Mouse (Mus musculus) liver, embryonic 14.5 days (tissue): Measurements from ENCODE around the gene Jam3. TPM values are rescaled to one million over a fixed set of nuclear protein-coding genes. Genes with fewer than 3 reads are reported as not detected.
A peak's percentile ranks its signal among the peaks of the same experiment; 100 is the strongest.

Experiments used
- ATAC-seq: fragments of 200-750 bp; cut with Nextera tagmentation; 2 replicates; pipeline ENCODE4 v1.8.0; 2017; ENCODE audit warnings: moderate number of reproducible peaks, mild to moderate bottlenecking, moderate library complexity; ENCODE audit not compliant: insufficient read depth
- DNase-seq, 3 experiments: peaks; one replicate each; pipeline ENCODE4 v3.0.0-alpha.2; 2012 to 2013; ENCODE audit warnings: low read depth in 3 of 3, low spot score in 3 of 3
- H3K27ac ChIP-seq: fragments of 300-500 bp; sonication (generic); 2 replicates; pipeline ENCODE4 v1.5.1; 2014; ENCODE audit warnings: moderate library complexity, mild to moderate bottlenecking, control low read depth, inconsistent platforms
- H3K27me3 ChIP-seq: fragments of 300-500 bp; sonication (generic); 2 replicates; pipeline ENCODE4 v1.6.1; 2014; ENCODE audit warnings: mild to moderate bottlenecking, low read length, moderate library complexity; ENCODE audit not compliant: control insufficient read depth, insufficient read depth
- H3K36me3 ChIP-seq: fragments of 300-500 bp; sonication (generic); replicated peaks from 2 replicates; pipeline ENCODE4 v1.6.1; 2014; ENCODE audit warnings: low read depth; ENCODE audit not compliant: control insufficient read depth, insufficient read depth
- H3K4me1 ChIP-seq, 2 experiments: fragments of 200-500 bp in 1 of 2; fragments of 300-500 bp in 1 of 2; sonication (generic) in 1 of 2; replicated peaks; 2 replicates each; pipeline ENCODE4 v1.6.1; 2012 to 2014; ENCODE audit warnings: antibody characterized with exemption in 1 of 2, inconsistent platforms in 1 of 2, low read length in 1 of 2; ENCODE audit not compliant: control insufficient read depth in 2 of 2, insufficient read depth in 2 of 2
- H3K4me2 ChIP-seq: fragments of 300-500 bp; sonication (generic); 2 replicates; pipeline ENCODE4 v1.6.1; 2014; ENCODE audit warnings: low read depth, mild to moderate bottlenecking, control low read depth, moderate library complexity
- H3K4me3 ChIP-seq, 2 experiments: fragments of 200-500 bp in 1 of 2; fragments of 300-500 bp in 1 of 2; sonication (generic) in 1 of 2; 2 replicates each; pipeline ENCODE4 v1.5.1; 2012 to 2014; ENCODE audit warnings: low read depth in 2 of 2, low read length in 2 of 2, mild to moderate bottlenecking in 2 of 2, control low read depth in 1 of 2, inconsistent platforms in 1 of 2, moderate library complexity in 1 of 2; ENCODE audit not compliant: insufficient read depth in 1 of 2
- H3K9ac ChIP-seq: fragments of 300-500 bp; sonication (generic); replicated peaks from 2 replicates; pipeline ENCODE4 v1.6.1; 2014; ENCODE audit warnings: mild to moderate bottlenecking, control low read depth, moderate library complexity
- H3K9me3 ChIP-seq: fragments of 300-500 bp; sonication (generic); 2 replicates; pipeline ENCODE4 v1.6.1; 2016; ENCODE audit warnings: low read length, mixed read lengths; ENCODE audit not compliant: control insufficient read depth
- CTCF ChIP-seq: IDR thresholded peaks from 2 replicates; pipeline ENCODE4 v1.5.1; 2016; ENCODE audit warnings: antibody characterized with exemption, low read depth, control low read depth
- EP300 ChIP-seq: IDR thresholded peaks from 2 replicates; pipeline ENCODE4 v1.6.1; 2016; ENCODE audit warnings: antibody characterized with exemption, low read depth
- WGBS: fragments of 180-500 bp; shearing (Covaris S2); extraction: QIAGEN DNeasy Blood & Tissue Kit; methylation state at CpG from one replicate; pipeline ENCODE4 v1.1.7; 2014; ENCODE audit not compliant: insufficient replicate concordance; 5-methylcytosine and 5-hydroxymethylcytosine counted together
- polyA plus RNA-seq, 2 experiments: library from polyadenylated mRNA; depleted of rRNA in 1 of 2; stranded (reverse) in 1 of 2; unstranded in 1 of 2; fragments of >200 nt; fragmentation: Nextera tagmentation in 1 of 2; extraction: Ambion mirVana in 1 of 2; gene quantifications; 2 replicates each; pipeline versions ENCODE4 v1.2.1 to v1.2.3; 2012 to 2014

The Jam3 gene
- polyA plus RNA-seq, 2 experiments = 1.7 to 2.3 TPM

DNA sequence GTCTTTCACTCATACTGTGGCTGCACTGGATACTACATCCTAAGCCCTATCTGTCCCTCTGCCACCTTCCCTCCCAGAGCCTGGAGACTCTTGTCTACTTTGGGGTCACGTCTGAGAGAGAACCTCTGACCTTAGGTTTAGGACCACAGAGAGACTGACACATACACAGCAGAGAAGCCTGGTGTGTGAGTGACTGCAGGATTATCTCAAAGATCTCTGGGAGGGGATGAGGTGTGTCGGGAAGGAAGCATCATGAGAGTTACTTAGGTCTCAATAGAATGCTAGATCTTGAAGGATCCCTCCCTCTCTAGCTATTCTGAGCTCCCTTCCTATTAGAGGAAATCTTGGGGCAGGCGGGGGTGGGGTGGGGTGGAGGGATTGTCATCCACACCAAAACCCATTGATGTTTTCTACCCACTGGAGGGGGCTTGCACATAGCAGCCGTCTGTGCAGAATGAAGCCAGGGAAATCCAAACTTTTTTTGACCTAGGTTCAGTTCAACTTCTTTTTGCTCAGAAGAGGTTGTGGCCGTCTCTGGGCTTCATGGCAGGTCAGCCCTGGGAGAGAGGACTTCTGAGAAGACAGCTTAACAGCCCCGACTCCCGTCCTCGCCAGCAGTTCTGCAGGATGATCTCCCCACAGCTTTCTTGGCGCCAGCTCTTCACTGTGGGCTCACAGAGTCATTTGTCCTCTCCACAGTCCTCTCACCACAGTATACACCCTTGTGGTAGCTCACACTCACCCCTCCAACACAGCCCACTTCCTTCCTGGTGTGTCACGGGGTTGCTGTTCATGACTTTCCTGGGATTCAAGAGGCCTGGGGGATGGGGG lies 37.8 kb upstream of the Jam3 start:
- no peak overlapping the region for H3K27ac ChIP-seq
- H3K4me2 ChIP-seq = no peak overlapping the region
- no peak overlapping the region for H3K9ac ChIP-seq

DNA sequence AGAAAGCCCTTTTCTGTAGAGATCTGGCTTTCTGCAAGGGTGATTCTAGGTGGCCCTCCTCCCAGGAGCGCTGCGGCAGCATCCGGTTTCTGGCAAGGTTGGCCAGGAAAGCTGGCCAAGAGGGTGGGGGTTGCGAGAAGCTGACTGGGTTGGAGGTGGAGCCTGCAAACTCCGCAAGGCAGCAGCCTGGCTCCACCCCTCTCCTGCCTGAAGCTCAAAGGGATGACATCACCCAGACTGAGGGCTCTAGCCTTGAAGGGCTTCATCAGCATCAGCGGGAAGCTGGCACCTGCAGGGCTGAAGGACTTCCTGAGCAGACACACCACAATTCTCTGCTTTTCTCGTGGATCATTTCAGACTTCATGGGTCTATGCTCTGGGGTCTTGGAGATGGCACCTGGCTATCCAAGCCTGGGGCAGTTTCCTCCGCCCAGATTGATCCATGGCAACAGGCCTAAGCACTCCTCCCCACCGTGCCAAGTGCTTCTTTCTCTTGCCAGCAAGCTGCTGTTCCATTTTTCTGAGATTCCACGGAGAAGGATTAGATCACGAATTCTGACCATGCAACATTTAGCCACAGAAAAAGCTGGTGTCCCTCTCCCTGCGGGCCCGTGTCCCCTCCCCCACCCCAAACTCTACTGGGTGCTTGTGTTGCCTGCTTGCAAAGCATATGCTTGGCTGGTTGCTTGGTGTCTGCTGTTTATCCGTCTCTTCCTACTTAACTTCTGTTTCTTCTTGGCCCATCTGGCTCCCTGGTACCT lies 37.0 kb upstream of the Jam3 start:
- no peaks in the 10 kb centered on the region for H3K9me3 ChIP-seq
- ATAC-seq = no peak
- TF ChIP-seq CTCF (no peak), EP300 (no peak)
- no peak overlapping the region for H3K9ac ChIP-seq
- H3K36me3 ChIP-seq = no peaks in the 10 kb centered on the region
- DNase-seq = peak in 1 of 3 experiments; percentile 7
- WGBS = 5% methylated on average over 14 of the region's 14 CpGs
- no peak overlapping the region for H3K27ac ChIP-seq
- H3K4me3 ChIP-seq = no peak overlapping the region
- peaks cover 0 to 4% of the 10 kb centered on the region in 2 experiments; a peak in 1 of 4 replicates for H3K4me1 ChIP-seq
- H3K27me3 ChIP-seq = no peaks in the 10 kb centered on the region
- H3K4me2 ChIP-seq = peak overlapping the region; percentile 24; the same call in 1 of the 2 replicates

More for the DNA sequence above, 37.8 kb upstream of the Jam3 start:
- DNase-seq = no peak
- Histone ChIP-seq H3K4me3 (no peak overlapping the region), H3K27me3 (no peaks in the 10 kb centered on the region), H3K36me3 (no peaks in the 10 kb centered on the region), H3K4me1 (peaks cover 0 to 4% of the 10 kb centered on the region in 2 experiments; a peak in 1 of 4 replicates), H3K9me3 (no peaks in the 10 kb centered on the region)
- WGBS = 13% methylated on average over 10 of the region's 10 CpGs
- no peak for ATAC-seq
- TF ChIP-seq CTCF = no peak
- TF ChIP-seq EP300 = no peak

DNA sequence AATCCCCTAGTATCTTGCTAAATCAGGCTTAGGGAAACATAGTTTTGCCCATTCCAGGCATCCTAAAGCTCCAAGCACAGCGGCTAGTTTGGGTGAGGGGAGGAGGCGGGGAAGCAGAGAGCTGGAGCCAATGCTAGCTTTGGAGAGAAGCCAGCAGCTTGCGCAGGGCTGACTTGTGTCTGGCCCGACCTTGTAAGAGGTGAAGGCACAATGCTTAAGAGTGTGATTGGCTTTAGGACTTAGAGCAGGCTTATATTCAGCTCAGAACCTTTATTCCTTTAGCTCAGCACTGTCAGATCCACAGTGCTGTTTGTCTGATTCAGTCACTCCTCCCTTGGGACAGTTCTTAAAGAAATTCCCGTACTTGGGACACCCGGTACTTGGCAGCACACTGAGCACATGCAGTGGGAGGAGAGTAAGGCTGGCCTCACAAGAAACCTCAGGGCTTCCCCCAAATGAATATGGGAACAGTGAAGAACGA lies 36.3 kb upstream of the Jam3 start:
- Histone ChIP-seq H3K4me1 (peaks cover 0 to 4% of the 10 kb centered on the region in 2 experiments; a peak in 1 of 4 replicates), H3K27me3 (no peaks in the 10 kb centered on the region), H3K4me3 (no peak overlapping the region), H3K36me3 (no peaks in the 10 kb centered on the region), H3K9me3 (no peaks in the 10 kb centered on the region), H3K9ac (no peak overlapping the region), H3K4me2 (peak overlapping the region; percentile 24; the same call in 1 of the 2 replicates), H3K27ac (no peak overlapping the region)
- no peak for TF ChIP-seq EP300
- ATAC-seq (no peak), DNase-seq (no peak)
- whole genome bisulfite sequencing = 15% methylated on average over 7 of the region's 7 CpGs

DNA sequence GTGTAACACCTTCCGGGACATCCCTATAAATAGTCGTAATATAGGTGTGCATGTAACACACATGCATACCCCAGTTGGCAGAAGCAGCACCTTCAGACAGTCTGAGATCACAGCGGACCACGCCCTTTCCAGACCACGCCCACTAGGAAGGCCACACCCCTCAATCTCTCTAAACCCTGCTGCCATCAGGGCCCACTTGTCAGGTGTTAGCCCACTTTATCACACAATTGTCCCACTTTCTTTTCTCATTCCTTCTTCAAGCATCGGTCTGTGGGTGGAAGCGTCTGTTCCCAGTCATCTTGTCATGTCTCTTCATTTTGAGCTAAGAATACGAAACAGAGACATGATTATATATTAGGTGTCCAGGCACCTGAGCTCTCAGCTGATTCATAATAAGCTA lies 35.2 kb upstream of the Jam3 start:
- 51% methylated on average over 8 of the region's 8 CpGs for WGBS
- no peak for TF ChIP-seq EP300
- TF ChIP-seq CTCF = no peak
- H3K4me3 ChIP-seq = no peak overlapping the region

DNA sequence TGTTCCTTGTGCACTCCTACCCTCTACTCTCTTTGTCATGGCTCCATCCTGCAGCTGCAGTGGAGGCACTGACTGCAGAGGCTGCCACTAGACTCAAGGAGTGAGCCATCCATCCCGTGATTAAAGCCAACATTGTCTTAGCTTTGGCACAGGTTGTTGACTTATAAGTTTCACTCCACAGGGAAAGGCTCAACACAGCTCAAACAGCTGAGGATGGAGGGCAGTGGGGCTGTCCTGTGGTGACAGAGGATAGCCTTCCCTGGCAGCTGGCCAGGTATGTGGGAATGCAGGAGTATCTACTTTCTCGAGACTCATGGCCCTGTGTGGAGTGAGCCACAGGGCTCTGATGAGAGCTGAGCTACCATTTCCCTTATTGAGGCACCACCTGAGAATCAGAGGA lies 34.1 kb upstream of the Jam3 start:
- H3K4me1 ChIP-seq = peaks cover 0 to 4% of the 10 kb centered on the region in 2 experiments; a peak in 1 of 4 replicates
- ATAC-seq = no peak
- TF ChIP-seq CTCF (no peak), EP300 (no peak)
- DNase-seq = no peak
- H3K4me2 ChIP-seq = no peak overlapping the region
- H3K27me3 ChIP-seq = no peaks in the 10 kb centered on the region
- no peak overlapping the region for H3K9ac ChIP-seq
- H3K9me3 ChIP-seq = no peaks in the 10 kb centered on the region
- H3K36me3 ChIP-seq = no peaks in the 10 kb centered on the region
- H3K4me3 ChIP-seq = no peak overlapping the region
- no peak overlapping the region for H3K27ac ChIP-seq
- WGBS = 39% methylated on average over 2 of the region's 2 CpGs

More for the DNA sequence above, 35.2 kb upstream of the Jam3 start:
- H3K9ac ChIP-seq = no peak overlapping the region
- H3K36me3 ChIP-seq = no peaks in the 10 kb centered on the region
- ATAC-seq (no peak), DNase-seq (no peak)
- no peaks in the 10 kb centered on the region for H3K27me3 ChIP-seq
- no peaks in the 10 kb centered on the region for H3K9me3 ChIP-seq
- H3K4me2 ChIP-seq = no peak overlapping the region
- H3K4me1 ChIP-seq = peaks cover 0 to 4% of the 10 kb centered on the region in 2 experiments; a peak in 1 of 4 replicates
- H3K27ac ChIP-seq = no peak overlapping the region
